Mouse (Mus musculus) ES-E14 (cell line): ENCODE results near the gene Abhd14a.

Source experiments
- HCFC1 ChIP-seq: IDR thresholded peaks from 2 replicates; pipeline ENCODE4 v1.6.1; 2012; ENCODE audit warnings: low read length, inconsistent platforms, borderline replicate concordance; ENCODE audit not compliant: insufficient read depth
- MAFK ChIP-seq: IDR thresholded peaks from 2 replicates; pipeline ENCODE4 v1.6.1; 2014; ENCODE audit warnings: mild to moderate bottlenecking, low read depth, low read length, inconsistent platforms; ENCODE audit not compliant: insufficient read depth
- ZC3H11A ChIP-seq: IDR thresholded peaks from 2 replicates; pipeline ENCODE4 v1.6.1; 2012; ENCODE audit warnings: low read depth, mild to moderate bottlenecking, inconsistent platforms, low read length, borderline replicate concordance

DNA sequence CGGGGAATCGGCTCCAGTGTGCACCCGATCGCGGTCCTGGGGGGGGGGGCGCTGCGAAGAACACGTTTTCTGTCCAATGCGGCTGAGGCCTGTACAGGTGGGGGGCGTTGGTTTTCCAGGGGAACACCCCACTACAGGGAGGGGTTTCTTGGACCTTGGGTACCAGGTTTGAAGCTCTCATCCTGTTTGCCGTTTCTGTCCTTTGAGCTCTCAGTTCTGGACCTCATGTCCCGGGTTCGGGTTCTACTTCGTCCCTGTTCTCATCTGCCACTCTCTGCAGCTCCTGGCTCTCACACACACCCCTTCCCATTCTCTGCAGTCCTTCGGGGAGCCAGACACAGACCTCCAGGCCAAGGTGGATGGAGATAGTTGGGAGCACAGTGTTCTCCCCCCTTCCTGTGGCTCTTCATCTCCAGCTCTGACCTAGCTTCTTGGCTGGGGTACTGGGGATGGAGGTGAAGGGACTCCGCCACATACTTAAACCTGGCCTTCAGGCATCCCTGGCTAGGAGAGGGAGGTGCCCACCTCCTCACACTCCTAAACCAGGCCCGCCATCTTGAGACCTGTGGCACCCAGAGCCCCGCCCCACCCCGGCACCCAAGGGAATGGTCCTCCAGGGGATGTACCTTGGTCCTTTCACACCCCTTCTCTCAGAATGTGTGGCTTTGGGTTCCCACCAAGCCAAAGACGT lies 6.7 kb upstream of the Abhd14a start:
- TF ChIP-seq ZC3H11A (no peak), MAFK (no peak), HCFC1 (no peak)
